Mouse (Mus musculus): Measurements from ENCODE around the gene Npas3. TPM values are rescaled to one million over a fixed set of nuclear protein-coding genes. Genes with fewer than 3 reads are reported as not detected.
A peak's percentile ranks its signal among the peaks of the same experiment; 100 is the strongest.

Npas3 gene
- polyA plus RNA-seq, 1 experiment from 2014 or later = 25.9 TPM

GRCm38 (mm10) chr12:53421701-53422100, 173.2 kb downstream of the Npas3 start:
- Histone ChIP-seq H3K4me2 (replicated peaks) (no peak overlapping the region), H3K4me1 (replicated peaks; ENCODE audit: control insufficient read depth, insufficient read depth, low read length) (peaks cover 16% of the 10 kb centered on the region; the same call in 1 of the 2 replicates), H3K36me3 (replicated peaks; ENCODE audit: control insufficient read depth, insufficient read depth) (no peaks in the 10 kb centered on the region), H3K27ac (no peak overlapping the region), H3K27me3 (ENCODE audit: control insufficient read depth, insufficient read depth, low read length) (no peaks in the 10 kb centered on the region), H3K9ac (no peak overlapping the region), H3K4me3 (replicated peaks; ENCODE audit: low read length) (no peak overlapping the region), H3K9me3 (ENCODE audit: control insufficient read depth, low read length) (no peaks in the 10 kb centered on the region)
- no peak for ATAC-seq (ENCODE audit: low FRiP score)
- DNase-seq (ENCODE audit: low spot score) = no peak
- WGBS = 66% methylated on average over 4 of the region's 4 CpGs

- H3K27me3 ChIP-seq (ENCODE audit: control insufficient read depth, insufficient read depth, low read length) = no peaks in the 10 kb centered on the region
- H3K4me3 ChIP-seq (replicated peaks; ENCODE audit: low read length) = no peak overlapping the region
- no peak for ATAC-seq (ENCODE audit: low FRiP score)
- H3K27ac ChIP-seq = no peak overlapping the region
- no peak for DNase-seq (ENCODE audit: low spot score)
- H3K9me3 ChIP-seq (ENCODE audit: control insufficient read depth, low read length) = no peaks in the 10 kb centered on the region
- 91% methylated on average over 2 of the region's 2 CpGs for WGBS
- H3K4me2 ChIP-seq (replicated peaks) = no peak overlapping the region
- no peak overlapping the region for H3K9ac ChIP-seq
- peaks cover 25% of the 10 kb centered on the region; the same call in 1 of the 2 replicates for H3K4me1 ChIP-seq (replicated peaks; ENCODE audit: control insufficient read depth, insufficient read depth, low read length)
- no peaks in the 10 kb centered on the region for H3K36me3 ChIP-seq (replicated peaks; ENCODE audit: control insufficient read depth, insufficient read depth)
These were observed 175.2 kb downstream of the Npas3 start for GRCm38 (mm10) chr12:53423631-53424030.

GRCm38 (mm10) chr12:53426006-53426405, 177.5 kb downstream of the Npas3 start:
- no peak for ATAC-seq (ENCODE audit: low FRiP score)
- Histone ChIP-seq H3K4me2 (replicated peaks) (no peak overlapping the region), H3K4me1 (replicated peaks; ENCODE audit: control insufficient read depth, insufficient read depth, low read length) (peaks cover 19% of the 10 kb centered on the region; the same call in 1 of the 2 replicates), H3K27me3 (ENCODE audit: control insufficient read depth, insufficient read depth, low read length) (no peaks in the 10 kb centered on the region), H3K27ac (no peak overlapping the region), H3K36me3 (replicated peaks; ENCODE audit: control insufficient read depth, insufficient read depth) (no peaks in the 10 kb centered on the region), H3K4me3 (replicated peaks; ENCODE audit: low read length) (no peak overlapping the region), H3K9ac (no peak overlapping the region), H3K9me3 (ENCODE audit: control insufficient read depth, low read length) (no peaks in the 10 kb centered on the region)
- WGBS = 96% methylated on average over 2 of the region's 2 CpGs
- no peak for DNase-seq (ENCODE audit: low spot score)

- H3K27ac ChIP-seq = no peak overlapping the region
- 0 out of 2 replicates have a peak, but pooled peaks have one; percentile 43 for ATAC-seq (ENCODE audit: low FRiP score)
- no peak for DNase-seq (ENCODE audit: low spot score)
- H3K36me3 ChIP-seq (replicated peaks; ENCODE audit: control insufficient read depth, insufficient read depth) = no peaks in the 10 kb centered on the region
- H3K9me3 ChIP-seq (ENCODE audit: control insufficient read depth, low read length) = no peaks in the 10 kb centered on the region
- peaks cover 15% of the 10 kb centered on the region; the same call in 1 of the 2 replicates for H3K4me1 ChIP-seq (replicated peaks; ENCODE audit: control insufficient read depth, insufficient read depth, low read length)
- no peaks in the 10 kb centered on the region for H3K27me3 ChIP-seq (ENCODE audit: control insufficient read depth, insufficient read depth, low read length)
- no peak overlapping the region for H3K4me3 ChIP-seq (replicated peaks; ENCODE audit: low read length)
- WGBS = 51% methylated on average over 10 of the region's 10 CpGs
- no peak overlapping the region for H3K4me2 ChIP-seq (replicated peaks)
- no peak overlapping the region for H3K9ac ChIP-seq
These were observed 178.7 kb downstream of the Npas3 start for GRCm38 (mm10) chr12:53427153-53427552.

- no peaks in the 10 kb centered on the region for H3K36me3 ChIP-seq (replicated peaks; ENCODE audit: control insufficient read depth, insufficient read depth)
- 92% methylated on average over 2 of the region's 2 CpGs for WGBS
- DNase-seq (ENCODE audit: low spot score) (no peak), ATAC-seq (ENCODE audit: low FRiP score) (no peak)
- no peaks in the 10 kb centered on the region for H3K9me3 ChIP-seq (ENCODE audit: control insufficient read depth, low read length)
- no peak overlapping the region for H3K4me3 ChIP-seq (replicated peaks; ENCODE audit: low read length)
- H3K27ac ChIP-seq = no peak overlapping the region
- H3K4me2 ChIP-seq (replicated peaks) = no peak overlapping the region
- H3K27me3 ChIP-seq (ENCODE audit: control insufficient read depth, insufficient read depth, low read length) = no peaks in the 10 kb centered on the region
- no peak overlapping the region for H3K9ac ChIP-seq
- H3K4me1 ChIP-seq (replicated peaks; ENCODE audit: control insufficient read depth, insufficient read depth, low read length) = peaks cover 17% of the 10 kb centered on the region; the same call in 1 of the 2 replicates
These were observed 193.6 kb downstream of the Npas3 start for GRCm38 (mm10) chr12:53442029-53442428.

- no peak overlapping the region for H3K9ac ChIP-seq
- H3K27me3 ChIP-seq (ENCODE audit: control insufficient read depth, insufficient read depth, low read length) = no peaks in the 10 kb centered on the region
- 0 out of 2 replicates have a peak overlapping the region, but pooled peaks have one; percentile 43 for H3K27ac ChIP-seq
- DNase-seq (ENCODE audit: low spot score) (peak; percentile 74), ATAC-seq (ENCODE audit: low FRiP score) (no peak)
- WGBS = 17% methylated on average over 8 of the region's 8 CpGs
- peaks cover 27% of the 10 kb centered on the region; the same call in 1 of the 2 replicates for H3K4me1 ChIP-seq (replicated peaks; ENCODE audit: control insufficient read depth, insufficient read depth, low read length)
- no peak overlapping the region for H3K4me3 ChIP-seq (replicated peaks; ENCODE audit: low read length)
- no peak overlapping the region for H3K4me2 ChIP-seq (replicated peaks)
- H3K36me3 ChIP-seq (replicated peaks; ENCODE audit: control insufficient read depth, insufficient read depth) = no peaks in the 10 kb centered on the region
- no peaks in the 10 kb centered on the region for H3K9me3 ChIP-seq (ENCODE audit: control insufficient read depth, low read length)
These were observed 199.0 kb downstream of the Npas3 start for GRCm38 (mm10) chr12:53447469-53447868.

- Histone ChIP-seq H3K4me1 (replicated peaks; ENCODE audit: control insufficient read depth, insufficient read depth, low read length) (peaks cover 27% of the 10 kb centered on the region; the same call in 1 of the 2 replicates), H3K9ac (no peak overlapping the region), H3K4me3 (replicated peaks; ENCODE audit: low read length) (no peak overlapping the region), H3K27me3 (ENCODE audit: control insufficient read depth, insufficient read depth, low read length) (no peaks in the 10 kb centered on the region), H3K36me3 (replicated peaks; ENCODE audit: control insufficient read depth, insufficient read depth) (no peaks in the 10 kb centered on the region), H3K27ac (peak overlapping the region; percentile 43; the same call in 1 of the 2 replicates), H3K4me2 (replicated peaks) (no peak overlapping the region), H3K9me3 (ENCODE audit: control insufficient read depth, low read length) (no peaks in the 10 kb centered on the region)
- 8% methylated on average over 3 of the region's 3 CpGs for WGBS
- DNase-seq (ENCODE audit: low spot score) (peak; percentile 38), ATAC-seq (ENCODE audit: low FRiP score) (peak; percentile 66; the same call in 1 of the 2 replicates)
These were observed 199.6 kb downstream of the Npas3 start for GRCm38 (mm10) chr12:53448040-53448439.

GRCm38 (mm10) chr12:53467549-53467948, 219.1 kb downstream of the Npas3 start:
- H3K27me3 ChIP-seq (ENCODE audit: control insufficient read depth, insufficient read depth, low read length) = no peaks in the 10 kb centered on the region
- ATAC-seq (ENCODE audit: low FRiP score) = no peak
- H3K9ac ChIP-seq = no peak overlapping the region
- no peaks in the 10 kb centered on the region for H3K4me1 ChIP-seq (replicated peaks; ENCODE audit: control insufficient read depth, insufficient read depth, low read length)
- H3K9me3 ChIP-seq (ENCODE audit: control insufficient read depth, low read length) = no peaks in the 10 kb centered on the region
- no peak for DNase-seq (ENCODE audit: low spot score)
- H3K27ac ChIP-seq = no peak overlapping the region
- H3K36me3 ChIP-seq (replicated peaks; ENCODE audit: control insufficient read depth, insufficient read depth) = no peaks in the 10 kb centered on the region
- no peak overlapping the region for H3K4me2 ChIP-seq (replicated peaks)
- H3K4me3 ChIP-seq (replicated peaks; ENCODE audit: low read length) = no peak overlapping the region

GRCm38 (mm10) chr12:53474486-53474885, 226.0 kb downstream of the Npas3 start:
- no peaks in the 10 kb centered on the region for H3K27me3 ChIP-seq (ENCODE audit: control insufficient read depth, insufficient read depth, low read length)
- no peak for ATAC-seq (ENCODE audit: low FRiP score)
- H3K9me3 ChIP-seq (ENCODE audit: control insufficient read depth, low read length) = no peaks in the 10 kb centered on the region

GRCm38 (mm10) chr12:53484924-53485323, 236.4 kb downstream of the Npas3 start:
- Histone ChIP-seq H3K27ac (no peak overlapping the region), H3K4me3 (replicated peaks; ENCODE audit: low read length) (no peak overlapping the region), H3K4me1 (replicated peaks; ENCODE audit: control insufficient read depth, insufficient read depth, low read length) (no peaks in the 10 kb centered on the region), H3K9ac (no peak overlapping the region), H3K36me3 (replicated peaks; ENCODE audit: control insufficient read depth, insufficient read depth) (no peaks in the 10 kb centered on the region), H3K27me3 (ENCODE audit: control insufficient read depth, insufficient read depth, low read length) (no peaks in the 10 kb centered on the region), H3K9me3 (ENCODE audit: control insufficient read depth, low read length) (no peaks in the 10 kb centered on the region), H3K4me2 (replicated peaks) (no peak overlapping the region)
- DNase-seq (ENCODE audit: low spot score) (no peak), ATAC-seq (ENCODE audit: low FRiP score) (no peak)
- WGBS = 65% methylated on average over 6 of the region's 6 CpGs

More at GRCm38 (mm10) chr12:53474486-53474885, 226.0 kb downstream of the Npas3 start:
- no peaks in the 10 kb centered on the region for H3K36me3 ChIP-seq (replicated peaks; ENCODE audit: control insufficient read depth, insufficient read depth)
- H3K27ac ChIP-seq = no peak overlapping the region
- no peak for DNase-seq (ENCODE audit: low spot score)
- no peak overlapping the region for H3K4me2 ChIP-seq (replicated peaks)
- no peak overlapping the region for H3K9ac ChIP-seq
- no peak overlapping the region for H3K4me3 ChIP-seq (replicated peaks; ENCODE audit: low read length)
- 0 out of 2 replicates have a peak, but pooled peaks cover 6% of the 10 kb centered on the region for H3K4me1 ChIP-seq (replicated peaks; ENCODE audit: control insufficient read depth, insufficient read depth, low read length)

Measured in hindbrain, embryonic 14.5 days (tissue).